Mouse (Mus musculus): ENCODE data around the gene Adcy6. TPM values are rescaled to one million over a fixed set of nuclear protein-coding genes. Genes with fewer than 3 reads are reported as not detected.

The Adcy6 gene
- total and polyA plus RNA-seq, 3 experiments = 0.06 to 1.5 TPM; not detected in 1

DNA sequence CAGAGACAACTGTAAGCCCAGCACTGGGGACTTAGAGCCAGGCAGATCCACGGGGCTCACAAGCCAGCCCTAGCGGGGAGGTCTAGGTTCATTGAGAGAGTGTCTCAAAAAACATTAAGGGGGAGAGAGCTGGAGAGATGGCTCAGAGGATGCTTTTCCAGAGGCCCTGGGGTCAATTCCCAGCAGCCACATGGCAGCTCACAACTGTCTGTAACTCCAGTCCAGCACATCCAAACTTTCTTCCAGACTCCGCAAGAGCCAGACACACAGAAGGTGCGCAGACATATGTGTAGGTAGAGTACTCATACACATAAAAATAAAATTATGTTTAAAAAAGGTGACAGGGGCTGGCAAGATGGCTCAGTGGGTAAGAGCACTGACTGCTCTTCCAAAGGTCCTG is 36.6 kb downstream of the Adcy6 start:
- dilution Hi-C loops (cut with MboI; ENCODE audit: extremely low pct_ligation_motif_present, extremely low pct_unique_long_range_greater_than_20kb, low sequenced_read_pairs) (no loop called here), in situ Hi-C loops (cut with MboI; ENCODE audit: low pct_ligation_motif_present, low pct_unique_long_range_greater_than_20kb, low sequenced_read_pairs) (no loop called here)
- H3K4me2 ChIP-seq (ENCODE audit: insufficient read depth, low read depth, poor library complexity, severe bottlenecking) = no peak overlapping the region
- H3K9ac ChIP-seq (ENCODE audit: insufficient read depth, low read depth) = no peak overlapping the region
- no peak overlapping the region for H3K4me3 ChIP-seq (replicated peaks in 1 of 3; ENCODE audit: low read depth in 2 of 3, low read length in 2 of 3, poor library complexity in 1 of 3)
- DNase-seq (ENCODE audit: extremely low read depth) = no peak
- peaks cover 0 to 6% of the 10 kb centered on the region in 2 experiments for H3K36me3 ChIP-seq (replicated peaks in 1 of 2; ENCODE audit: control insufficient read depth in 1 of 2, insufficient read depth in 1 of 2, low read length in 1 of 2)
- no peaks in the 10 kb centered on the region for H3K9me3 ChIP-seq (replicated peaks; ENCODE audit: low read length)
- peaks cover 0 to 13% of the 10 kb centered on the region in 2 experiments; a peak in 2 of 4 replicates for H3K4me1 ChIP-seq (ENCODE audit: control insufficient read depth in 1 of 2, insufficient read depth in 2 of 2)
- peaks cover 18% of the 10 kb centered on the region for H3K27me3 ChIP-seq (replicated peaks)
- no peak overlapping the region for H3K27ac ChIP-seq (ENCODE audit: insufficient read depth, low read depth)
- peaks cover 9% of the 10 kb centered on the region for H3K79me2 ChIP-seq (replicated peaks; ENCODE audit: control insufficient read depth, extremely low read depth, insufficient read depth, poor library complexity, severe bottlenecking)
- TF ChIP-seq E2F4 (IDR thresholded peaks at IDR 0.05; ENCODE audit: insufficient replicate concordance, low read depth, low read length) = no peak
- no peak for TF ChIP-seq POLR2AphosphoS2 (IDR thresholded peaks at IDR 0.05; ENCODE audit: low read depth, low read length)
- TF ChIP-seq MAFK (IDR thresholded peaks at IDR 0.05; ENCODE audit: insufficient replicate concordance, low read length) = no peak
- TF ChIP-seq GABPA (IDR thresholded peaks at IDR 0.05; ENCODE audit: insufficient replicate concordance, low read depth, low read length) = no peak
- no peak for TF ChIP-seq MXI1 (IDR thresholded peaks at IDR 0.05; ENCODE audit: low read depth, low read length)
- TF ChIP-seq RAD21 (IDR thresholded peaks at IDR 0.05; ENCODE audit: low read depth, low read length) = no peak

DNA sequence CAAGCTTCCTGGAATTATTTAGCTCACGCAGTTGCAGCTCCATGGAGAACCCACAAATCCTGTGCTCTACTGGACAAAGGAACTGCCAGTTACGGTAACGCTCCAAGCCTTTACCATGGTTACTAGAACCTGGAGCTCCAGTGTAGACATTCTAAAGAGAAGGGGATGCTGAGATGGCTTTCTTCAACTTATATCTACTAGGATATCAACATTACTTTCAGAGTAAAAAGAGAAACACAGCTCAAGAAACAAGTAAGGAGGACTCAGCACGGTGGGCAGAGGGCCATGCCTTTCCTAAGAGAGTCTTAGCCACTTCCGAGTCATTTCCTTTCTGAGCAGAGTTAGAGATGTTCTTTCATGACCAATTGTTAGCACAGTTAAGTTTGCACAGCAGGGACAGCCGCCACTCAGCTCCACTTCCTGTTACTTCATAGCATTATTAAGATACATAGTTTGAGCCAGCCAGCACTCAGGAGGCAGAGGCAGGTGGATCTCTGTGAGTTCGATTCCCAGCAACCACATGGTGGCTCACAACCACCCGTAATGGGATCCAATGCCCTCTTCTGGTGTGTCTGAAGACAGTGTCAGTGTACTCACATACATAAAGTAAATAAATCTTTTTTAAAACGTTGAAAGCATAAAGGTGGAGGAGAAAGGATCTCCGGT is 38.9 kb downstream of the Adcy6 start, which contains the start of the genes Ccnt1 and 4930415O20Rik:
Gene Ccnt1 (minus strand): TSS at position 51 of the 666 bp plus-strand sequence.
Gene 4930415O20Rik (plus strand): TSS at position 132 of the 666 bp plus-strand sequence.
- in situ Hi-C loops (cut with MboI; ENCODE audit: low pct_ligation_motif_present, low pct_unique_long_range_greater_than_20kb, low sequenced_read_pairs) = no loop called here
- no peak for TF ChIP-seq PAX5 (IDR thresholded peaks at IDR 0.05; ENCODE audit: low read length)
- no peak for TF ChIP-seq IRF4 (IDR thresholded peaks at IDR 0.05; ENCODE audit: low read depth, low read length)
- no peak for TF ChIP-seq UBTF (IDR thresholded peaks at IDR 0.05; ENCODE audit: low read depth, low read length)
- no peak for TF ChIP-seq MEF2A (IDR thresholded peaks at IDR 0.05; ENCODE audit: borderline replicate concordance, low read depth, low read length)
- no peak for TF ChIP-seq KAT2A (IDR thresholded peaks at IDR 0.05; ENCODE audit: insufficient replicate concordance, low read length)
- H3K9me3 ChIP-seq (replicated peaks; ENCODE audit: low read length) = no peaks in the 10 kb centered on the region
- peaks cover 0 to 16% of the 10 kb centered on the region in 2 experiments; a peak in 2 of 4 replicates for H3K4me1 ChIP-seq (ENCODE audit: control insufficient read depth in 1 of 2, insufficient read depth in 2 of 2)
- DNase-seq (ENCODE audit: extremely low read depth) = no peak
- no peak within 1 kb of the TSS for H3K27ac ChIP-seq (ENCODE audit: insufficient read depth, low read depth)
- peaks cover 25% of the 10 kb centered on the region for H3K79me2 ChIP-seq (replicated peaks; ENCODE audit: control insufficient read depth, extremely low read depth, insufficient read depth, poor library complexity, severe bottlenecking)
- H3K9ac ChIP-seq (ENCODE audit: insufficient read depth, low read depth) = no peak within 1 kb of the TSS
- no peak within 1 kb of the TSS for H3K4me2 ChIP-seq (ENCODE audit: insufficient read depth, low read depth, poor library complexity, severe bottlenecking)
- peaks cover 0 to 7% of the 10 kb centered on the region in 2 experiments for H3K36me3 ChIP-seq (replicated peaks in 1 of 2; ENCODE audit: control insufficient read depth in 1 of 2, insufficient read depth in 1 of 2, low read length in 1 of 2)
- dilution Hi-C loops (cut with MboI; ENCODE audit: extremely low pct_ligation_motif_present, extremely low pct_unique_long_range_greater_than_20kb, low sequenced_read_pairs) = no loop called here
- H3K4me3 ChIP-seq (replicated peaks in 1 of 3; ENCODE audit: low read depth in 2 of 3, low read length in 2 of 3, poor library complexity in 1 of 3) = no peak within 1 kb of the TSS
- H3K27me3 ChIP-seq (replicated peaks) = peaks cover 5% of the 10 kb centered on the region

Measured in CH12.LX (cell line).